Mouse (Mus musculus) telencephalon, adult 2 months (tissue): ENCODE measurements at regions not wholly inside any gene's neighbourhood (a gene's known extent, or its start where the extent isn't known, plus 50 kb on each side); places are given as distances from the start of the nearest gene placed in this dataset.

ENCODE experiments used
- DNase-seq: peaks from one replicate; pipeline ENCODE4 v3.0.0-alpha.2; 2011; ENCODE audit warnings: low read depth, low spot score

DNA sequence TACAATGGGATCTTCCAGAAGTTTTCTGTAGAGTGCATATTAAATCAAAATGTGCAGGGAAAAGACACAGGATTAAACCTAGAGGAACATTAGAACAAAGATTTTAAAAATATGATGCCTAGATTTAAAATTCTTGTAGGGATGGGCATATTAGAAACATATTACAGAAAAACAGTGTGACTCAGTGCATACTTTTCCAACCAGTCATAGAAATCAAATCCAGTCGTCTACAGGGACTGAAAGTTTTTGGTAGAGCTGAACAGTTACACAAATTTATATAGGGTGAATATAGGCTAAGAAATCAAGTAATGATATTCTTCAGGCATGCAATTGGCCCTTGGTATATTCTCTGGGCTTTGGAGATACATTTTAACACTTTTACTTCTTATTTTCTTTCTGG lies 845.3 kb upstream of the Rgs18 start:
- DNase-seq, result no peak

DNA sequence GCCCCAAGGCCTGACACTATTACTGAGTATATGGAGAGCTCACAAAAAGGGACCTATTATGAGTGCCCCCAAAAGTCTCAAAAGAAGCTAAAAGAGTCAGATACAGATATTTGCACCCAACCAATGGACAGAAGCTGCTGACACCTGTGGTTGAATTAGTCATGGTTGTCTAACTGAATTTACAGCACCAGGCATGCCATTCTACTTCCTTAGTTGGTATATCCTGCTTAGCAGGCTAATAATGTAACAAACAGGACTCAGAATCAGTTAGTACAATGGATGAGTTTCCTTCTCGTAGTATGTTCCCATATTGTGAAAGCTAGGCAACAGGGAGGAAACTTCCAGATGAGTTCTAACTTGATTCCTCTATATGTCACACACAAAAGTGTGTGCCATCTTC lies 839.1 kb upstream of the Rgs18 start:
- DNase-seq, result no peak

DNA sequence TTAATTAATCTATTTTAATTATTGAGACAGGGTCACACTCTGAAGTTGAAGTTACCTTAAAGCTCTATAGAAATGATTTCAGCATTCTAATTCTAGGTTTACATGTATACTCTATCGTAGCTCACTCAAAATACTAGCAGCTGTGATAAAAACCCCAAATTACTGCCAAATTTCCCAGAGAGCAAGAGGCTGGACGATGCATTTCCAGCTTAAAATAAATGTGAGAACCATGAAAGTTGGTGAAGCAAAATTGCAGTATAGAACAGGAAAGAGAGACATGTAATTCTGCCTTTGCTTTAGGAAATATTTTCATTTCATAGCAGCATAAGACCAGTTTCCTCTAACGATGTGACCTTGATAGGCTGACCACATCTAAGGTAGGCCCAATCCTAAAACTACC lies 821.7 kb upstream of the Rgs18 start:
- DNase-seq, result peak; percentile 35

DNA sequence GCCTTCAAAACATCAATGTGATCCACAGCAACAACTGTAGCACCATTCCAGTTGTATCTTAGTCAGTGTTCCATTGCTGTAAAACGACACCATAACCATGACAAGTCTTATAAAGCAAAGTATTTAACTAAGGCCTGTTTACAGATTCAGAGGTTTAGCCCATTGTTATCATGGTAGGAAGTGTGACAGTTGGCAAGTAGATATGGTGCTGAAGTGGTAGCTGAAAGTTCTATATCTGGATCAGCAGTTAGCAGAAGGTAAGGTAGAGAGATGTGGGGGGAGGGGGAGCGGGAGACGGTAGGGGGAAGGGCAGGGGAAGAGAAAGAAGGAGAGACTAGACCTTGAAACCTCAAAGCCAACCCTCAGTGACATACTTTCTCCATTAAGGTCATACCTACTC lies 804.2 kb upstream of the Rgs18 start:
- DNase-seq, result no peak

DNA sequence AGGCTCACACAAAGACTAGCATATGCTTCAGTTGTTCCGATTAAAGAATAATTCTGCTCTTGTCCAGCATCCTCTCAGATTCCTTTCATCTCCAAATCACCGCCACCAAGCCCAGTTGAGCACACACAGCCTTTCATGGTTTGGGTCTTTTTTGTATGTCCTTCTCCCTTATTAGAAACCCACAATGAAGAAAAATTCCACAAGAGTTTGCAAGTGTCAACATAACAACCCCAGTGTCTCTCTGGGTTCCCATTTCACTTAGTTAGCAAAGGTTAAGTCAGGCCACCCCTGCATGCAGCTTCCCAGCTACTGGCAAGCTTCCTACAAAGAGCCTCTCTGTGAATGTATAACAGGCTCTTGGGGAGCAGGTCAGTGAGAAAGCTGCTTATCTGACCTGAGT lies 794.8 kb upstream of the Rgs18 start:
- no peak for DNase-seq

DNA sequence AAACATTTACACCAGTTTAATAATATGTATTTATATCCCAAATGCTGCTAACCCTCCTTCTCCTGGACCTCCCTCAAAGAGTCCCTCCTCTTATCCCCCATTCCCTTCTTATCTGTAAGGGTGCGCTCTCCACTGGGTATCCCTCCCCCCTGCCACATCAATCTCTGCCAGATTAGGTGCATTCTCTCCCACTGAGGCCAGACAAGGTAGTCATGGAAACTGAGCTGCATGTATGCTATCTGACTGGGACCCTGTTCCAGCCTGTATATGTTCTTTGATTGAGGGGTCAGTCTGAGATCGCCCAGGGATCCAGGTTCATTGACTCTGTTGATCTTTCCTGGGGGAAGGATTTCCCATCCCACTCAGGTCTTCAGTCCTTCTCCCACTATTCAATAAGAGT lies 786.1 kb upstream of the Rgs18 start:
- no peak for DNase-seq
